In the genomic region with DNA sequence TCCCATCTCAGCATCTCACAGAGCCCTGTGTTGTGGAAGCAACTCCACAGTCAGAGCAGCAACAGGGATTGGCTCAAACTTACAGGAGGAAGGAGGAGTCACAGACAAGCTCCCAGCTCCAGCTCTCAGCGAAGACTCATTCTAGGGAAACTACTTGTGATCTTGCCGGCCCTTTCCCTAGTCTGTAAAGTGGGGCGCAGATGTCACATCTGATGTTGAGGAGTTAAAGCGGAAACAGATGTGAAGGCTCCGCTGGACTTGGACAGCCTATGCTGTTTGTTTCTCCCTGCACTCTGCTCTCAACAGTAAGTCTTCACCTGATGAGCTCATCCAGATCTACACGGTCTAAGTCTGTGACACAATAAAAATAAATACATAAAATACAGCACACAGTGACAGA, we compare ENCODE assay signal across 10 mouse cellular contexts.
"Had no signal": no experiment of that assay in that cellular context is flagged by ENCODE, and none has a peak within 500 bp of the region (broad histone marks: within the 10 kb centered on the region; RNA-seq: fewer than 3 reads in every experiment).

No protein-coding gene starts in this region.

- H3K4me3 ChIP-seq: layer of hippocampus, adult 2 months; midbrain, embryonic 12.5 days had no signal

- H3K27ac ChIP-seq: kidney, postnatal 0 days; layer of hippocampus, adult 2 months; liver, embryonic 14.5 days; midbrain, embryonic 12.5 days had no signal

- ATAC-seq: intestine, postnatal 0 days had no signal

- H3K9me3 ChIP-seq: midbrain, embryonic 12.5 days had no signal

- H3K9ac ChIP-seq: liver, embryonic 14.5 days; midbrain, embryonic 12.5 days had no signal

- H3K36me3 ChIP-seq: midbrain, embryonic 12.5 days had no signal

- H3K4me2 ChIP-seq: midbrain, embryonic 12.5 days had no signal

- DNase-seq: kidney, postnatal 4 days; left cerebral cortex, postnatal 4 days; lung, adult 18-20 months; thymus, adult 18-20 months; thymus, postnatal 14 days had no signal
